Mouse (Mus musculus) frontal cortex, postnatal 14 days (tissue): ENCODE measurements around the gene Bud31.
"Not testable (repeated sequence)": the region's sequence is repeated elsewhere in the genome, so short reads cannot be mapped to it uniquely, and the experiment has no call there.

Experiments used
- DNase-seq, 2 experiments: peaks; one replicate each; pipeline ENCODE4 v3.0.0; 2022; ENCODE audit warnings: low spot score in 2 of 2

The Bud31 gene

DNA sequence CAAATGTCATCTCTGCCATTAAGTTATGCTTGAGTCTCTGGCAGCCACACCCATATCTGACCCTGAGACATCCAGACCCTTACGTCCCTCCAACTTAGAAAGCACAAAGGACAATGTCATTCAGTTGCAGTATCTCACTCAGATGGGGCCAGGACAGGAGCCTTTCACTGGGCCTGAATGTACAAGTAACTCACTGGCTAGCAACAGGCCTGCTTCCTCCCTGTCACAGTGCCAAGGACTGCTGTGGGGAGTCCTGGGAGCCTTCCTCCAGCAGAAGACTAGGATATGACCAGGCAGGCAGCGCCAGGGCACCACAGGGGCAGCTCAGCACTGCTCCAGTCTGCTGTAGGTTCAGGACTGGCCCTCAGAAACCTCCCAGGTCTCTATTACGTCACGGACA lies 11.0 kb upstream of the Bud31 start:
- no peak for DNase-seq

DNA sequence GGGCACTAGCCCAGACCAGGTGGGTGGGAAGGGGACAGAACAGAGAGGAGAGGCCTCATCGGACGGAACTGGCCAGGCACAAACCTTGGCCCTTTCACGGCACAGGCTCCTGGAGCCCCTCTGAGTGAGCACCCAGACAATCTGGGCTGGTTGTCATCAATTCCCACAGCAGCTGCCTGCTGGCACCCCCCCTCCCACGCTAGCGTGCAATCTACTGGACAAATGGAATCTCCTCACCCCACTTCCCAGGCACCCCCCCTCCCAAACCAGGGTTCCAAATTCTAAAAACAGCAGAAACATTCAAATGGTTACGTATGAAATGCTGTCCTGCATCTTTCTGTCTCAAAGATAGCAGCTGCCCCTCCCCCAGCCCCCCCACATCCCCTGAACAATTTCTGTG lies 10.4 kb upstream of the Bud31 start:
- DNase-seq = not testable (repeated sequence)

DNA sequence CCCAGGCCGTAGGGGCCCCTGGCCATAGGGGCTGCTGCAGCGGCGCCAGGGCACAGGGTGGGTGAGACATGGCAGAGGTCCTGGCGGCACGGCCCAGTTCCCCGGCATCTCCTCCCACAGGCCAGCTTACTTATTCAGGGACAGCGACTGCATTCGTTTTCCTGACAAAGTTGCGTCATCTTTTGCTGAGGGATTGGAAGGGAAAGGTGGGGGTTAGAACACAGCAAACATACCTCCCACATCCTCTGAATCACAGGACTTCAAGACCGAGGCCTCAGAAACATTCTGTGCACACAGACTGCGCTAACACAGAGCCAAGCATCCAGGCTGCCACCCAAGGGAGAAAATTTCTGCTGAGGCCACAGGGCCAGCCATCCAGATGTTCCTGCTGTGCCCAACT lies 10.0 kb upstream of the Bud31 start:
- DNase-seq = no peak

DNA sequence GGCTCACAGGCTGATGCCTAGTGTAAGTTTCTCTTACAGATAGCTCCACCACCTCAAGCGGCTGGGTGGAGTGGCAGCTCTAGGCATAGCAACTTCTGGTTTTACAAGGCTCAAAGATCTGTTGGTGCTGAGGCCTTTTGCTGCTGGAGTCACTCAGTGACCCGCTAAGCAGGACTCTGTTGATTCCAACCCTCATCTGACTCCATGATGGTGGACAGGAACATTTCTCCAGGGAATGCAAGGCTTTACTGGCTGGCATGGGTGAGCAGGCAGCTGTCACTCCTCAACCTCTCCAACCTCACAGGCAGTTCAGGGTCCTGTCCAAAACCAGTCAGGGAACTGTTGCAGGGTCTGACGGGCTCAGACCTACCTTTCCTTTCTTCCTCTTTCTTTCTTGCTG lies 9.2 kb upstream of the Bud31 start:
- DNase-seq = no peak

DNA sequence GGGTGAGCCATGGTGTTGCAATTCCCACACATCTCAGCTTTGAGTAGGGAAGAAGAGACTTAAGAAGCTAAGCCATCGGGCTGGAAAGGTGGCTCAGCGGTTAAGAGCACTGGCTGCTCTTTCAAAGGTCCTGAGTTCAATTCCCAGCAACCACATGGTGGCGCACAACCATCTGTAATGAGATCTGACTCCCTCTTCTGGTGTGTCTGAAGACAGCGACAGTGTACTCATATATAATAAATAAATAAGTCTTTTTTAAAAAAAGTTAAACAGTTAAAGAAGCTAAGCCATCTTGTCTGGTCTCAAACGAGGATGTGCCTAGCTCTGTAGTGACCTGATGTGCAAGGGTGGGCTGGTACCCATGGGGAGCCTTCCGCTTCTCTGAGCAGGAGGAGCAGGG lies 6.9 kb upstream of the Bud31 start:
- not testable (repeated sequence) for DNase-seq

DNA sequence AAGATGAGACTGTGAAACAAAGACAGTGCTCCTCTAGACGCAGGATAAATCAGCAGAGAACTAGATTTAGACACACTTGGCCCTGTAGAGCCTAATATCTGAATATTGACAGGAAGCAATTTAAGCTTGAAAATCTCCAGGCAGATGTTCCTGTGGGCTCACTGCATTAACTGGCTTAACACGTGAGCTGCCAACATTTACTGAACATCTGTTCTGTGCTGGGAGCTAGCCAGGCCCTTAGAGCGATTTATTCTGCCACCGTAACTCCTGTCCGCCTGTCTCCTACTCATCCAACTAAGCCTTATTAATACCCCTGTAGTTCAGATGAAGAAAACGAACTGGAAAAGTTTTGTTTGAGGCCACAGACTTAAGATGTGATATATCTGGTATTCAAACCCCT lies 1.3 kb upstream of the Bud31 start:
- no peak for DNase-seq

DNA sequence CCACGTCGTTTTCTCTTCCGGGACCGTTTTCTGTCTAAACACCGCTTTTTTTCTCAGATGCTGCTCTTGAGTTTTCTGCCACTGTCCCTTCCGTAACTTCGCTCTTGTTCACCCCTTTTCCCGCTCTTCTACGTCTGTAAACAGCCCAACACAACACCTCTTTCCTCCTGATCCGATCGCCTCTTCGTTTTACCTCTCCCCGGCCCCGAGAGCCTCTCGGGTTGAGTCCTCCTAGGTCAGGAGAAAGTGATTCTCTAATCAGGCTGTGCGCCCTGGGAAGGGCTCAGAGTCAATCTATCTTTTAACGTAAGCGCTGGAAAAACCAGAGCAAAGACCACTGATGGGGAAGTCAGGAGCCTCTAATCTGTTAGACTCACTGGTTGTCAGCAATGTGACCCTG lies 449 bp downstream of the Bud31 start:
- no peak for DNase-seq

DNA sequence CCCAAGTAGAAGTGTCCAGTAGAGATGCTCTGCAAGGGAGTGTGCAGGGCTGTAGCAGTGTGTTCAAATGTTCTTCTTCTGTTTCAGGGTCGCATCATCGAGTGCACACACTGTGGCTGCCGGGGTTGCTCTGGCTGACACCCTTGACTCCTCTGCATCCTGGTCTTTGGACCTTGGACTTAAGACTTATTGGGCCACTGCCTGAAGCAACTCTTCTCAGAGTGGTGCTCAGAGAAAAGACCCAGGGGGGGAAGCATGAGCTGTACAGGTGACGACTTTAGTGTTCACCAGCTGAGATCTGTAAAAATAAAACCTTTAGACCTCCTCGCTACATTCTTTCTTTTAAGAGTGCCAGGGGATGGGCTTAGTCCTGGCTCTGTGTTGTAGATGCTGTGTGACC lies 7.6 kb downstream of the Bud31 start:
- DNase-seq = no peak

DNA sequence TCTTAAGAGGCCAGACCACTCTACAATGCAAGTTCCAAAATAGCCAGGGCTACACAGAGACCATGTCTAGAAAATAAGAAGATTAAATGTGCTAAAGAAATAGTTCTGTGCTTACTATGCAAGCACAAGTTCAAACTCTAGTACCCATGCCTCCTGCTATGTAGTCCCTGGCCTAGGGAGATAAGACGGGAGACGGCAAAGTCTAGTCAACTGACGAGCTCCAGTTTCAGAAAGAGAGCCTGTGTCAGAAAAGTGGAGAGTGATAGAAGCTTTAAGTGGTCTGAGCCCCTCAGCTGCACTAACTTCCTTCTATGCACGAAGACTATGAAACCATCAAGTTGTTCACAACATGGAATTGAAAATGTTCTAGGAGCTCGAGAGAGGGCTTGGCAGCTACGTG lies 9.1 kb downstream of the Bud31 start:
- DNase-seq = no peak

DNA sequence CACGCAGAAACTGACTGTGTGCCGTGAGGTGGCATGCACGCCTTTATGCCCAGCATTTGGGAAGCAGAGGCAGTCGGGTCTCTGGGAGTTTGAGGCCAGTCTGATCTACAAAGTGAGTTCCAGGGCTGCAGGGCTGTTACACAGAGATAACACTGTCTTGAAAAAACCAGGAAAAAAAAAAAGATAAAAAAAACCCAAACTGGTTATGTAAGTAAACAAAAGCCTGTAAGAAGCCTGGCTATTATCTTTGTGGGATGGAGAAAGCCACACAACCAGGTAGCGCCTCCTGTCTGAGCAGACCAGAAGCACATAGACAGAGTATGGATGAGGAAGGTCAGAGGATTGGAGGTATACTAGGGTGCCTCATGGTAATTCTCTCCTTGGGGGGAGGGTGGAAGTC lies 12.5 kb downstream of the Bud31 start:
- DNase-seq = no peak

DNA sequence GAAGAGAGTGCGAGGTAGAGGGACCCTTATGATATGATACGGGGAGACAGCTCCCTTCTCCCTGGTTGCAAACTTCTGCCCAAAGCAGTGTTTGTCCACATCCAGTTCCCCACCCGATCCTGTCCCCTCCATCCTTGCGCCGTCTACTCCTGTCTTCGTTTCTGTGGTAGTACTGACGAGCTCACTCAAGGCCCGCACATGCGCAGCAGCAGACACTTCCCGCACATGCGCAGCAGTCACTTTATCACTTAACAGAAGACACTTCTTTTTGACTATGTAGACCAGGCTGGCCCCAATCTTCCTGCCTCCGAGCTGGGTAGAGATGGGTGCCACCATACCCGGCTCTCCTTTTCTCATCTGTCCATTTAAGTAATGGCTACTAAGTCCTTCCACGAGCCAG lies 21.2 kb downstream of the Bud31 start:
- DNase-seq = no peak

DNA sequence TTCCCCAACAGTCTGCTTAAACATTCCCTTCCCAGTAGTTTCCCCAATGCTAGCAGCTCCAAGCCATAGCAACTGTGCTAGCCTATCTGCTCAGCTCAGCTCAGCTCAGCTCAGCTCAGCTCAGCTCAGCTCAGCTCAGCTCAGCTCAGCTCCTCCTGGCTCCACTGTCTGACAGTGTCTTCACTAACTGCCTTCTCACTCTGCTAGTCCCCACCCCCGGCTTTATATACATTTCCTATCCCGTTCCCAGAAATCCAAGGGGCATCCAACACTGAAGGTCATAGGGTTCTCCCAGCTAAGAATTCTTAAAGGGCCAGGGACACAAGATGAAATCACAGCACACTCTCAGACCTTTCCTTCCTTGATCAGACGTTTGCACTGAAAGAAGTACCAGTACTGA lies 24.5 kb downstream of the Bud31 start:
- no peak for DNase-seq

DNA sequence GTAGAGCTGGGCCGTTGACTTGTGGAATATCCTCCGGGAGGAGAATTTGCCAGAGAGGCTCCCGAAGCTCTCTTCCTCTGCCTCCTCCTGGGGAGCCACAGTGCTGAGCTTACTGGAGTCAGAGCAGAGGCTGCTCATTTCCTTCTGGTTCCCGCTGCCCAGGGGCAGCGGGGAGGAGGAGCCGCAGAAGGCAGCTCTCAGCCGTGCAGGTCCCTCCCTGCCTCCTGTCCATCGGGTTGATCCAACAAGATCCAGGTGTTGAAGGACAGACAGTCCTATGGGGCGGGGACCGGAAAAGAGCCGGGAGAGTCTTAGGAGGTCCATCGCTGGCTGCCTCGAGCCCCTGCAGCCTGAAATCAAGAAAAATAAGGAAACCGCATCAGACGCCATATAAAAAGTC lies 25.0 kb downstream of the Bud31 start:
- no peak for DNase-seq

DNA sequence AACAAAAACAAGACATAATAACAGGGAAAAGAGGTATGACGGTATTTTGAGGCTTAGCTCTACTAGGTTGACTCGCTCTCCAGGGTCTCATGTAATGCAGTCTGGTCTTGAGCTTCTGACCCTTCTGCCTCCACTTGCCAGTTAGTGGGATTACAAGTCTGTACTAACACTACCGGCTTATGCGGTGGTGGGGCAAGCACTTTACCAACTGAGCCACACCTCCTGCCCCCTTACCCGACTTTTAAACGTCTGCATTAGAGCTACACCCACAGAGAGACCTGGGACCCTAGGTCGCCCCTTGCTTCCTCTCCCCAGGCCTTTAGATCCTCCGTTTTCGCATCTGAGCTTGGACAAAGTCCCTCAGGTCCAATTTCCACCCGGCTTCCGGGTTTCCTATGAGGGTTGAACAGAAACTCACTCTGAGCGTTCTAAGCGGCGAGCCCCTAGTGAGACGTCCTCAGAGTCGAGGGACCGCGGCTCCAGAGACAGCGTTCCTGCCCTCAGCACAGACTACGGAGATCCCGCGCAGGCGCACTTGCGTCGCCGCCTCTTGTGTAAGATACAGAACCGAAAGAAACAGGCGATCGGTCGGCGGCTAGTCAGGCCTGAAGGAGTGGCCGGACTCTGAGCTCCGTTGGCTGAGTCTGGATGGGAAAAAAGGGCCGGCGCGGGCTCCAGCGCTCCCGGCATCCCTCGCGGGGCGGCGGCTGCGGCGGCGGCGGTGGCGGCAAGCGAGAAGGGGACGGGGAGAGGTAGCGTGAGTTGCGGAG lies 26.6 kb downstream of the Bud31 start, which contains the start of the genes Ptcd1 and Cpsf4:
Gene Ptcd1 (minus strand): TSS at position 573 of the 770 bp plus-strand sequence.
Gene Cpsf4 (plus strand): TSS at position 678 of the 770 bp plus-strand sequence.
- DNase-seq = peak; percentile 97 to 98

DNA sequence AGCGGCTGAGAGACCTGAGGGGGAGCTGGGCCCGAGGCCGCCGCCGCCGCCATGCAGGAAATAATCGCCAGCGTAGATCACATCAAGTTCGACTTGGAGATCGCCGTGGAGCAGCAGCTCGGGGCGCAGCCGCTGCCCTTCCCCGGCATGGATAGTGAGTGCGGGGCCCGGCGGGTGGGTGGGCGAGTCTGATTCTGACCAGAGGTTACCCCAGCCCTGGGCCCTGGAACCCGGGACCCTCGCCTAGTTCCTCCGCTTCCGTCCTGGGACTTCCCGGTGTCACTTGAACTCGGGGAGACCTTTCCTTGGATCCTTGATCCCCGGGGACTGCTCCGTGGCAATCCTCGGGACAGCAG lies 27.1 kb downstream of the Bud31 start:
- DNase-seq = no peak

DNA sequence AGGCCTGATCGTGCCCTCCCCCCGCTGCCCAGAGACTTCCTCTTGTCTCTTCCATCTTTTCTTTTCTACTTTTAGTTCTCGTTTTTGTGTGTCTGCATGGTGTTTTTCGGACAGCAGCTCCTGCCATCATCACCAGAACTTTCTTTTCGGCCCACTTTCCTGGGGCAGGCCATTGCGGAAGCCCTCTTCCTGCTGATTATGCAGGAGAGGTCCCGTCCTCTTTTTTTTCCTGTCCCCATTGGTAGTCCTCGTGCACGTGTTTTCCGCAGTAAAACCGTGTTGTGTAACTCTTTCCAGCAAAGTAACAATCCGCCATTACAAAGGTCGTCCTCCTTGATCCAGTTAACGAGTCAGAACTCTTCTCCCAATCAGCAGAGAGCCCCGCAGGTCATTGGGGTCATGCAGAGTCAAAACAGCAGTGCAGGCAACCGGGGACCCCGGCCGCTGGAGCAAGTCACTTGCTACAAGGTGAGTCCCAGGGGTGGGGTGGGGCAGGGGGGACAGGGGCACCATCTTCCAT lies 38.4 kb downstream of the Bud31 start:
- DNase-seq = no peak

DNA sequence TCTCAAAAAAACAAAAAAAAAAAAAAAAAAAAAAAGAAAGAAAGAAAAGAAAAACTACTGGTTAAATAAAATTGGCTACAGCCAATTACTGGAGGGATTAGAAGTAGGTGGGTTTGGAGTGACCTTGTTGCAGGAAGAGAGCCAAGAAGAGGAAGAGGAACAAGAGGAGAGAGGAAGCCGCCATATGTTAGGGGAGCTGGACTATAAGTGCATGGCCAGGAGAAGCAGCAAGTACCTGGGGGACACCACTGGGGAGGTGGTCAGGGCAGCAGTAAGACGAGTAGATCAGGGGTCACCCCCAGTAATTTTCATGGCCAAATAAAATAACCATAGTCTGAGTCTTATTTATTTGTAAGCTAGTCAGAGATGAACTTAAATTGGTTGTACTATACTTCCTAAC lies 45.1 kb downstream of the Bud31 start:
- DNase-seq = no peak

DNA sequence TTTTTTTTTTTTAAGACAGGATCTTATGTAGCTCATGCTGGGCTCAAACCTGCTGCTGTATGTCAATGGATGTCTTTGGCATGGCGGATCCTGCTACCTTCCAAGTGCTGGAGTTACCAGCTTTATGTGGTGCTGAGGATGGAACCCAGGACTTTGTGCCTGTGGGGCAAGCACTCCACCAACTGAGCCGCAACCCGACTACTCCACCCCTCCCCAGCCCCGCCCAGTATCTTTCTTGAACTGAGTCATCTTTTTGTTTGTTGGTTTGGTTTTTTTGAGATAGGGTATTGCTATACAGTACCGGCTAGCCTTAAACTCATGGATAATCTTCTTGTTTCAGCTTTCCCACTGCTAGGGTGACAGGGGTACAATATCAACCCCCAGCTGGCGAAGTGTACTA lies 49.3 kb downstream of the Bud31 start:
- no peak for DNase-seq

DNA sequence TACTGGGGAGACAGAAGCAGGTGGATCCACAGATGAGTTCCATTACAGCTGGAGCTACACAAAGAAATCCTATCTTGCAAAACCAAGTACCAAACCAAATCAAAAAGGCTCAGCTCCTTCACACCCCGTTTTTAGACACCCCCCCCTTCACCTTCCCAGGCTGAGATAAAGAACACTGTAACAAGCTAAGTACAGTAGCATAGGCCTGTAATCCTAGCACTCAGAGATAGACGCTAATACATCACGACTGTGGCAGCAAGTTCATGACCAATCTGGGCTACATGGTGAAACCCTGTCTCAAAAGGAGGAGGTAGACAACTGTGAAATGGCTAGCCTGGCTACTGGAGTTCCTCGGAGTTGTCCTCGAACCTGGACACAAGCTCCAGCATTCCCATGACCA lies 50.2 kb downstream of the Bud31 start:
- DNase-seq = no peak

DNA sequence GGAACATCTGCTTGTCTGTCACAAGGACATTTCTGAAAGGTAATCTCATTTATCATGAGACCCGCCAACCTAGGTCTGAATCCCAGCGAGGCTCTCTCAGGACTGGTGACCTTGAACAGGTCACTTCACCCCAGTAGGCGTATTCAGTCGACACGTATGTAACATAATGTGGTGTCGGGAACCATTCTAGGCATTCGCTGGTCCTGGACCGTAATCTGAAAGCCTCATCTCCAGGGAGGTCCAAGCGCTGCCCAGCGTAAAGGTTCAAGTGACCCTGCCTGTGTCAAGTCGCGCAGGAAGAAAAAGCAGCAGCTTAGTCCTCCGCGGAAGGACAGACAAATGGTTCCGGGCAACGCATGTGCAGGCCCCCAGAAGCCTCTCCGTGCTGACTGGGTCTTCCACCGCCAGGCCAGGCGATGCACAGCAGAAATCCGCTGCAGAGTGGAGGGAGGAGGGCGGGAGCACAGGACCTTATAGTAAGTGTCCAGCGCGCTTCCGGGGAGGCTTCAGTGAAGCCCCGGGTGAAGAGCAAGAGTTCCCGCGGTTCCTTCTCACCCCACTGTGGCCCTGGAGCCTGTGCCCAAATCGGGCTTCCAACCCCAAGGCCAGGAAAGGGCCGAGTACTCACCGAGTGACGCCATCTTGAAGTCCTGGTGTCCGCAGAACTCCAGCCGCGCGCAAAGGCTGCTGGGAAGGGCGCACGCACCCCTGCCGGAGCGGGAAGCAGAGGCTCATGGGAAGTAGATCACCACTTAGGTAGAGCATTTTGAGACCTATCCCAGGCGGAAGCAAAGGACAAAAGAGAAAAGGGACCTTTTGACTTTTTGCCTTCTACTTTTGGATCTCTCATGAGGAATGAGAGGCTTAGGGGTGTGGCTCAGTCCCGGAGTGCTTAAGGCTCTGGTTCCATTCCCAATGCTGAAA lies 51.0 kb downstream of the Bud31 start:
- DNase-seq = peak; percentile 79 to 87

DNA sequence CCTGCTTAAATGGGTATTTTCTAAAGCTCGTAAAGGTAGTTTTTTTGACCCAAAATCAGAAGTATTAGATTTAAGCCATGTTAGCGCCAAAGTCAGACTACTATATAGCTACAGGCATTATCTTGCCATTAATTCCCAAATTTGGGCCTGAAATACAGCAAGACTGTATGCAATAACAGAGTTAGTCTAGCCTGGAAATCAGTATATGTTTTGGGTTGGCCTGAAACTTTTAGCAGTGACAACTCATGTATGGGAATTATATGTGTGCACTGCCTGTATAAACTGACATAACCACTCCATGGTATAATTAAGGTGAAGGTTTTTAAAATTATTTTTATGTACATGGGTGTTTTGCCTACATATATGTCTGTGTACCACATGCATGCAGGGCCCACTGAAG lies 51.8 kb downstream of the Bud31 start, which contains the start of gene Atp5j2:
Gene Atp5j2 (minus strand): TSS at position 101 of the 400 bp plus-strand sequence.
- no peak for DNase-seq
